Mouse (Mus musculus): ENCODE data around the gene Ptprn2. TPM values are rescaled to one million over a fixed set of nuclear protein-coding genes. Genes with fewer than 3 reads are reported as not detected.

Ptprn2 gene
- total RNA-seq, 2 experiments from 2014 or later: 13.1 to 17.2 TPM

- DNase-seq: no peak
These were observed 491.5 kb downstream of the Ptprn2 start for GRCm38 (mm10) chr12:116976981-116977380.

- DNase-seq: peak; percentile 28
These were observed 492.7 kb downstream of the Ptprn2 start for GRCm38 (mm10) chr12:116978201-116978600.

DNA sequence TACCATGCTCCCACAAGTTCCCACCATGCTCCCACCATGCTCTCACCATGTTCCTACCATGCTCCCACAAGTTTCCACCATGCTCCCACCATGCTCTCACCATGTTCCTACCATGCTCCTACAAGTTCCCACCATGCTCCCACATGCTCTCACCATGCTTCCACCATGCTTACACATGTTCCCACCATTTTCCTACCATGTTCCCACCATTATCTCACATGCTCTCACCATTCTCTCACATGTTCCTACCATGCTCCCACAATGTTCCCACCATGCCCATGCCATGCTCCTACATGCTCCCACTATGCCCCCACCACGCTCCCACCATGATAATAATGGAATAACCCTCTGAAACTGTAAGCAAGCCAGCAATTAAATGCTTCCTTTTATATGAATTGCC lies 495.8 kb downstream of the Ptprn2 start:
- no peak for DNase-seq

GRCm38 (mm10) chr12:116989144-116989543 lies 503.6 kb downstream of the Ptprn2 start:
- DNase-seq: no peak

DNA sequence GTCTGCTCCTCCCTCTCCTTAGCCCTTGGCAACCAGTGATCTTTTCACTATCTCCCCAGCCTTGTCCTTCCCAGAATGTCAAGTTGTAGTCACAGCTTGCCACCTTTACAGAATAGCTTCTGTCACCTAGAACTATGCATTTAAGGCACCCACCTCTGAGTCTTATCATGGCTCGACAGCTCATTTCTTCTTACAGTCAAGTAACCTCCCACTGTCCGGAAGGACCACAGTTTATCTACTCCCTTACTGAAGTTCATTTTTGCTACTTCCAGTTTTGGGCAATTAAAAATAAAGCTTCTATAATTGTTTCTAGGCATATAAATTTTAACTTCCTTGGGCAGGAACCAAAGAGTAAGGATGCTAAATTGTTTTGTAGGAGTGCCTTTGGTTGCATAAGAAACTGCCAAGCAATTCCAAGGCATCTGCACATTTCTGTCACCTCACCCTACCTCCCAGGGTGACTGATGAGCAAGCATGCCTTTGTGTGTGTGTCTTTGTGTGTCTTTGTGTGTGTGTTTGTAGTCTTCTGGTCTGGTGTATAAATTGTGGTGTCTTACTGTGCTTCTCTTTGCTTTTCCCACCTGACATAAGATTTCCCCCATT lies 516.1 kb downstream of the Ptprn2 start:
- DNase-seq: no peak

- no peak for DNase-seq
These were observed 531.5 kb downstream of the Ptprn2 start for GRCm38 (mm10) chr12:117016753-117017595.

DNA sequence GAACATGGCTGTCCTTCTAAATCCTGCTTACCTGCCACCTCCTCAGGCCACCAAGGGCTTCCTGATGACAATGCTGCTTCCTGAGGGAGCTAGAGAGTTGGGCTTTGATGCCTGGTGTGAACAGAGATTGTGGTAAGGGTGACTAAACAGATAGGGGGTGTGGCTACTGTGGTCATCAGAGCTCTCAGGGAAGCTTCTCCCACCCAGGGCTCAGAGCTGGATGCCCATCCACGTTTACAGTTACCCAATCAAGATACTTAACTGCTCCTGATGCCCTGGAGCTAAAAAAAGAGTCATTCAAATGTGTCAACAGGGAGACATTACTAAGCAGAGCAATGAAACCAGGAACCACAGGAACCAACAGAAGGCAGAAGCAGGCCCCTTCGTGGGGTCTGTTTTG lies 532.4 kb downstream of the Ptprn2 start:
- no peak for DNase-seq

- no peak for DNase-seq
These were observed 537.7 kb downstream of the Ptprn2 start for GRCm38 (mm10) chr12:117023235-117023634.

DNA sequence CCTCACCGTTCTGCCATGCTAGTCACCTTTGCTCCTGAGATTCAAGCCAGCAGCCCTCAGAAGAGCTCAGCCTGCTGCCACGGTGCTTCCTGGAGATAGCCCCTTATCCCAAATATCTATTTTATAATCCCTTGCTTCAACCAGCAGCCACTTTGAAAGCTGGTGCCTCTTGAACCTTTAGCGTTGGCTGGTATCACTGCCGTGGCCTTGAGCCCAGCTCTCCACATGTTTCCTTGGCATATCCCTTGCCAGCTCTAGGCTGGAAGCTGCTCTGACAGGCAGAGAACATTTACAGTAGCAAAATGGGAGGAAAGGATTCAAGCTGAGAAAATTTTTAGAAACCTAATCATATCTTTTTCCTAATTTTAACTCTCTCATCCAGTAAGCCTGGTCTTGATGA lies 539.4 kb downstream of the Ptprn2 start:
- DNase-seq: peak; percentile 55

DNA sequence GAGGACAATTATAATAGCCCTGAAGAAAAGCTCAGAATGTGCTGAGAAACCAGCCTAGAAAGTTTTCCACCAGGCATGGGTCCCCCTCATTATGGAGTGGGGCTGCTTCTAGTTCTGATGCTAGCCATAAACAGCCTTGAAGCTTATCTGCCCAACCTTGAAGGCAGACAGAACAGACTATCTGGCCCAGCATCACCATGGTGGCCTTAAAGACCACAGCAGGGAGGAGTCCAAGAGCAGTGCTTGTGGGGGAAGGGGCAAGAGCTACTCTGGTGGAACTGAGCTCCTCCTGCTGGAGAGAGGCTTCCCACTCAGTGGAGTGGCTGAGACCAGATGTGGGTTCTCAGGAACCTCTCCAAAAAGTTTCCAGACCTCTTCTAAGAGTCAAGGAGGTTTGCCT lies 540.2 kb downstream of the Ptprn2 start:
- DNase-seq: peak; percentile 23

GRCm38 (mm10) chr12:117027351-117027750 lies 541.8 kb downstream of the Ptprn2 start:
- DNase-seq: peak; percentile 15

DNA sequence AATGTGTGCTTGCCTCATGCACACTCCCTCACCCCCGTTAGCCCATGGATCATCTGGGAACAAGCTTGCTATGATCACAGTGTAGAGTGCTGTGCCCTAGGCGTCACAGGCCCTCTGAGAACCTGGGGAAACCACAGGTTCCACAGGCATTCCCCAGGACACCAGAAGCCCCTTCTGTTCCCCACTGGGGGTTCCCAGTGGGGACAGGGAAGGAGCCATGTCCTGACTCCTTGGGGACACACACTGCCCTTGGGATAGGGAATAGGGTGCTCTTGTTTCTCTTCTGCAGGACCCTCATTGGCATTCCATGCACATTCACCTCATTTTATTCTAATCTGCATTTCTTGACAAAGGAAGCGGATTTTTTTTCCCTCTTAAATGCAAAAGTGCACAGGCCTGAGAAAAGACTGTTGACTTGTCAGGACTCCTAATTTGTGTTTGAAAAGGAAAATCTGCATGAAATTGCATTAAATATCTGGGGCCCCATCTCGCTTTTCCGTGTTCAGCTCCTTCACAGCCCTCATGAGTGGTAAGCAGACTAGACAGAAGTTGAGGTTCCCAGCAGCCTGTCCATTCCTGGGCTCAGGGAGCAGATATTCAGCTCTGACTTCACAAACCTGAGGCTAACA lies 542.9 kb downstream of the Ptprn2 start:
- no peak for DNase-seq

DNA sequence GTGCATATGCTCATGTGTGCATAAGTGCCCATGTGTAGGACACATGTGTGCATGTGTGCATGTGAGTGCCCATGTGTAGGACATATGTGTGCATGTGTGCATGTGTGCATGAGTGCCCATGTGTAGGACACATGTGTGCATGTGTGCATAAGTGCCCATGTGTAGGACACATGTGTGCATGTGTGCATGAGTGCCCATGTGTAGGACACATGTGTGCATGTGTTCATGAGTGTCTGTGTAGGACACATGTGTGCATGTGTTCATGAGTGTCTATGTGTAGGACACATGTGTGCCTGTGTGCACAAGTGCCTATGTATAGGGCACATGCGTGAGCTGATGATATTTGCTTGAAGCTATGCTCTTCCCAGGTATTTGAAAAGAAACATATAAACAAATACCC lies 547.7 kb downstream of the Ptprn2 start:
- no peak for DNase-seq

DNA sequence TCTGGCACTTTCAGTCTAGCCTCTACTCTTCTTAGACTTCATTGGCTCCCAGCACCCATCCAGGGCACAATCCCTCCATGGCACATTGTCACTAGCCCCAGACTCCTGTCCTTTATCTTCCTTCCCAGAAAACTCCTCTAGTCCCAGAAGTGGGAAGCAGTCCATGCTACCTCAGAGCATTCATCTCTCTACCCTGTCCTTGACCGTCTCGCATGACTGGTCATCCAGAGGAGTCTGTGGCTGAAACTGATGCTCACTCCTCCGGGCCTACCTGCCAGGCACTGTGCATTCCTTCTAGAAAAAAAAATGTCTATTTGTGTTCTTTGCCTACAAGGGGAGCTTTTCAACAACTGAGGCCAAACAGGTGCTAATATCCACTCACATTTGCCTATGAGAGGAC lies 549.0 kb downstream of the Ptprn2 start:
- peak; percentile 6 for DNase-seq

GRCm38 (mm10) chr12:117035243-117035642 lies 549.7 kb downstream of the Ptprn2 start:
- DNase-seq: peak; percentile 75

DNA sequence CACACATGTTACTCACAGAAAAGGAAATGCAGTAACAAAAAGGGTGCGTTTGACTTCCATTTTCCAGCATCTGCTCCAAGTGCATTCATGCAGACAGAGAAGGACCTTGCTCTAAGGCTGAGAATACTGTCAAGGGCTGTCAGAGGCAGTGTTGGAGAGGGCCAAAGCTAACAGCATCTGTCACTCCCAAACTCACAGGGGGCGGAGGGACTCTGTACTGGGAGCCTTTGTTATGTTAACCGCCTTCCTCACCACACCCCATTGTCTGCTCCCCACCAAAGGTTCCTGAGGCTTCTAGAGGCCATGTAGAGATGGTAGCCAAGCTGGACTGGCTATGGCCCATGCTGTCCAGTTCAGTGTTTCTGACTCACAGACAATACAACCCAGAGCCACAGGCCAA lies 553.9 kb downstream of the Ptprn2 start:
- no peak for DNase-seq

DNA sequence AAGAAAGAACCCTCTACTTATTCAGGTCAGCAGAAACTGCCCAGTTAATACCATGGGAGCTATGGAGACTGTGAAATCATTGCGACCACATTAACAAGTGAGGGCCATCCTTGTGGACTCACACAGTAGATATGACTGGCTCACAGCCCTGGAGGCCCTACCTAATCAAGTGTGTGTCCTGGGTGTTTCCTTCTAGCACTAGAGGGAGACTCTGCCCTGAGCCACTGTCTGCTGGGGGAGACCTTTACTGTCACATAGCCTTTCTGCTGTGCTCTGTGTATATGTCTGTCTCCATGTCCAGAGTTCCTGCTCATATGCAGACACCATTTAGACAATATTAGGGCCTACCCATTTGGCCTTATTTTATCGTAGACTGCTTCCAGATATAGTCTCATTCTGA lies 555.9 kb downstream of the Ptprn2 start:
- DNase-seq: no peak

- DNase-seq: no peak
These were observed 557.2 kb downstream of the Ptprn2 start for GRCm38 (mm10) chr12:117042706-117043105.

- no peak for DNase-seq
These were observed 562.1 kb downstream of the Ptprn2 start for GRCm38 (mm10) chr12:117047384-117048251.

DNA sequence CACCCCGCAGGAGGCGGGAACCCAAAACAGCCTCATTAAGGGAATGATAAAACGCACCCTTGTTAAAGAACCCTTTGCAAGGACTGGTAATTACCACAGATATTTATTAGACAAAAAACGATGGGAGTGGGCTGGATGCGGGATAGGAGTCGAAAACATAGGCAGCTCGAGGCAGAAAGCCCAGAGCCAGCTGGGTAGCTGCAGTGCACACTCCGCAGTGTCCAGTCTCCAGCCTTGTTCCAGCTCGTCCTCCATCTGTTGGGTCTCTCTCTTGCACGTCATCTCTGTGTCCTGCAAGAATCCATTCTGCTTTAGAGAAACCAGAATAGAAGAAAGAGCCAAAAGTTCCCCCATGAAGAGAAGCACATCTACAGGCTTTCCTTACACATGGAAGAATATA lies 564.3 kb downstream of the Ptprn2 start:
- no peak for DNase-seq

DNA sequence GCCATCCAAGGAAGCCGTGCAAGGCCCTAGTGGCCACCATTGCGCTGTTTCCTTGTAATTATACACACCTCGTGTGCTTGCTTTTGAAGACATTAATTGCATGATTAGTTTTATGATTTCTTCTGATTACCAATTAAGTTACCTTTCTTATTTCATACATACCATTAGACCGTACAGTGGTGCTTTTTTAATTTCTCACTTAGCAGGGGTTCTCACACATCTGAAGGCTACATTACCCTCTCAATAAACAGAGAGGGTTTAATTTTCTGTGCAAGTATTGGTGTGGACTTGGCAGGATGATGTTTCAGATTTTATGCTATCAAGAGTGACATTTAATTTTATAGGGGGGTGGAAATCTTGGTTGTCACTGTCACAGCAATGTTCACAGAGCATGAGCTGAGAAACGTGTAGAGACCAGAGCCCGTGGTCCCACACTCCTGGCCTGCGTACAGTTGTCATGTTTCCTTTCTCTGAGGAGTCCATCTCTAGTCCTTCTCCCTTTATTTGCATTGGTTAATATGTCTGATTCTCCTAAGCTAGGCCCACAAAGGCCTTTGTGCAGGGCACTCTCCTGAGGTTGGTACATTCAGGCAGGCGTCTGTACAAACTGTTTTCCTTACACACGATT lies 567.8 kb downstream of the Ptprn2 start:
- no peak for DNase-seq

Measured in adrenal gland, postnatal 10 days (tissue).